ENCODE assay signal across 19 mouse cellular contexts in the genomic region with DNA sequence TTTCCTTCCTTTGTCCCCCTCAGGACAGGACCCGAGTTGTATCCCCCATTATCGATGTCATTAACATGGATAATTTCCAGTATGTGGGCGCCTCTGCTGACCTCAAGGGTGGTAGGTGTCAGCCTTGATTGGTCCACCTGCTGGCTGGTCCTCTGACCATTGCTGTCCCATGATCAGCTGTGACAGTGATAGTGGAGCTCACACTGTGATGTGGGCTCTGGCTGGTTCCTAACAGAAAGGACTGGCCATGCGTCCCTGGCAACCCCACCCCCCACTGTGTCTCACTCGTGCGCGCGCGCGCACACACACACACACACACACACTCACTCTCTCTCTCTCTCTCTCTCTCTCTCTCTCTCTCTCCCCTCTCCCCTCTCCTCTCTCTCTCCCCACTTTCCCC.
DNase-seq lines count a peak whose midpoint lies in the region; ATAC-seq and TF ChIP-seq lines count a peak whose summit lies in the region.
"Had no signal": no experiment of that assay in that cellular context is flagged by ENCODE, and none has a peak within 500 bp of the region (broad histone marks: within the 10 kb centered on the region; RNA-seq: fewer than 3 reads in every experiment).

No protein-coding gene starts in this region.

- H3K4me1 ChIP-seq in forebrain, embryonic 13.5 days = peaks cover 11% of the 10 kb centered on the region
- no peaks in the 10 kb centered on the region for H3K4me1 ChIP-seq in forebrain, embryonic 14.5 days (ENCODE audit: control insufficient read depth, insufficient read depth, low read length)
- H3K4me1 ChIP-seq in midbrain, embryonic 10.5 days = peaks cover 28% of the 10 kb centered on the region
- no peaks in the 10 kb centered on the region; the same call in 1 of the 2 replicates for H3K4me1 ChIP-seq in midbrain, embryonic 15.5 days
- peaks cover 23% of the 10 kb centered on the region for H3K4me1 ChIP-seq in hindbrain, embryonic 12.5 days
- H3K4me1 ChIP-seq: embryonic facial prominence, embryonic 13.5 days; limb, embryonic 13.5 days; lung, embryonic 15.5 days had no signal

- no peak overlapping the region for H3K4me3 ChIP-seq in forebrain, embryonic 13.5 days
- H3K4me3 ChIP-seq in forebrain, embryonic 14.5 days (ENCODE audit: low read depth, low read length) = no peak overlapping the region
- no peak overlapping the region for H3K4me3 ChIP-seq in midbrain, embryonic 10.5 days
- H3K4me3 ChIP-seq in midbrain, embryonic 15.5 days = no peak overlapping the region
- no peak overlapping the region for H3K4me3 ChIP-seq in hindbrain, embryonic 12.5 days
- H3K4me3 ChIP-seq: embryonic facial prominence, embryonic 13.5 days; kidney, embryonic 15.5 days; layer of hippocampus, adult 2 months; limb, embryonic 13.5 days; lung, embryonic 15.5 days had no signal

- ATAC-seq in forebrain, embryonic 13.5 days = no peak
- no peak for ATAC-seq in forebrain, embryonic 14.5 days
- ATAC-seq in midbrain, embryonic 15.5 days (replicated peaks) = no peak
- ATAC-seq in hindbrain, embryonic 12.5 days (ENCODE audit: low FRiP score) = 0 out of 2 replicates have a peak, but pooled peaks have one; percentile 30
- ATAC-seq: CD4-positive, CD25-positive, alpha-beta regulatory T cell, adult 4 months had no signal

- peak overlapping the region; percentile 19 for H3K27ac ChIP-seq in forebrain, embryonic 13.5 days
- no peak overlapping the region for H3K27ac ChIP-seq in forebrain, embryonic 14.5 days (ENCODE audit: low read depth, low read length)
- H3K27ac ChIP-seq in midbrain, embryonic 10.5 days (replicated peaks) = peak overlapping the region; percentile 68
- no peak overlapping the region for H3K27ac ChIP-seq in midbrain, embryonic 15.5 days
- H3K27ac ChIP-seq in hindbrain, embryonic 12.5 days = 0 out of 2 replicates have a peak overlapping the region, but pooled peaks have one; percentile 37
- H3K27ac ChIP-seq: embryonic facial prominence, embryonic 13.5 days; kidney, embryonic 15.5 days; layer of hippocampus, adult 2 months; limb, embryonic 13.5 days; lung, embryonic 15.5 days had no signal

- H3K9ac ChIP-seq in forebrain, embryonic 13.5 days = no peak overlapping the region
- H3K9ac ChIP-seq in forebrain, embryonic 14.5 days (ENCODE audit: low read length) = no peak overlapping the region
- no peak overlapping the region for H3K9ac ChIP-seq in midbrain, embryonic 15.5 days
- no peak overlapping the region for H3K9ac ChIP-seq in hindbrain, embryonic 12.5 days
- H3K9ac ChIP-seq: embryonic facial prominence, embryonic 13.5 days; kidney, embryonic 15.5 days; limb, embryonic 13.5 days; lung, embryonic 15.5 days had no signal

- H3K27me3 ChIP-seq in forebrain, embryonic 13.5 days = no peaks in the 10 kb centered on the region
- H3K27me3 ChIP-seq in forebrain, embryonic 14.5 days (replicated peaks; ENCODE audit: control insufficient read depth, insufficient read depth, low read length) = no peaks in the 10 kb centered on the region
- H3K27me3 ChIP-seq in midbrain, embryonic 10.5 days (ENCODE audit: low read depth, poor library complexity, severe bottlenecking) = no peaks in the 10 kb centered on the region
- H3K27me3 ChIP-seq in midbrain, embryonic 15.5 days (replicated peaks) = no peaks in the 10 kb centered on the region
- no peaks in the 10 kb centered on the region for H3K27me3 ChIP-seq in hindbrain, embryonic 12.5 days
- H3K27me3 ChIP-seq: embryonic facial prominence, embryonic 13.5 days; kidney, embryonic 15.5 days; limb, embryonic 13.5 days; lung, embryonic 15.5 days had no signal

- WGBS in forebrain, embryonic 13.5 days = 45% methylated on average over 10 of the region's 10 CpGs
- WGBS in forebrain, embryonic 14.5 days = 51% methylated on average over 10 of the region's 10 CpGs
- WGBS in midbrain, embryonic 10.5 days = 57% methylated on average over 10 of the region's 10 CpGs
- 41% methylated on average over 10 of the region's 10 CpGs for WGBS in midbrain, embryonic 15.5 days
- 39% methylated on average over 7 of the region's 10 CpGs for WGBS in hindbrain, embryonic 12.5 days

- H3K9me3 ChIP-seq in forebrain, embryonic 13.5 days (replicated peaks) = no peaks in the 10 kb centered on the region
- no peaks in the 10 kb centered on the region for H3K9me3 ChIP-seq in forebrain, embryonic 14.5 days (replicated peaks; ENCODE audit: control insufficient read depth, low read length)
- no peaks in the 10 kb centered on the region for H3K9me3 ChIP-seq in midbrain, embryonic 10.5 days (replicated peaks)
- no peaks in the 10 kb centered on the region for H3K9me3 ChIP-seq in midbrain, embryonic 15.5 days
- H3K9me3 ChIP-seq in hindbrain, embryonic 12.5 days (replicated peaks) = no peaks in the 10 kb centered on the region
- H3K9me3 ChIP-seq: embryonic facial prominence, embryonic 13.5 days; kidney, embryonic 15.5 days; limb, embryonic 13.5 days; lung, embryonic 15.5 days had no signal

- TF ChIP-seq POLR2A in brain, embryonic 14.5 days (IDR thresholded peaks at IDR 0.05; ENCODE audit: borderline replicate concordance, extremely low read depth, insufficient read depth, insufficient read length, poor library complexity, severe bottlenecking) = no peak

- no peak for TF ChIP-seq CTCF in brain, embryonic 14.5 days (IDR thresholded peaks at IDR 0.05; ENCODE audit: borderline replicate concordance, extremely low read depth, insufficient read depth, insufficient read length)

- H3K36me3 ChIP-seq in forebrain, embryonic 13.5 days (ENCODE audit: poor library complexity, severe bottlenecking) = peaks cover 90% of the 10 kb centered on the region
- H3K36me3 ChIP-seq in forebrain, embryonic 14.5 days (ENCODE audit: control insufficient read depth, insufficient read depth, low read length) = peaks cover 66% of the 10 kb centered on the region
- peaks cover 92% of the 10 kb centered on the region for H3K36me3 ChIP-seq in midbrain, embryonic 10.5 days
- peaks cover 32% of the 10 kb centered on the region; the same call in 1 of the 2 replicates for H3K36me3 ChIP-seq in midbrain, embryonic 15.5 days (replicated peaks)
- peaks cover 67% of the 10 kb centered on the region for H3K36me3 ChIP-seq in hindbrain, embryonic 12.5 days

- no peak overlapping the region for H3K4me2 ChIP-seq in forebrain, embryonic 13.5 days
- no peak overlapping the region for H3K4me2 ChIP-seq in forebrain, embryonic 14.5 days (ENCODE audit: low read length)
- H3K4me2 ChIP-seq in midbrain, embryonic 15.5 days = no peak overlapping the region
- no peak overlapping the region for H3K4me2 ChIP-seq in hindbrain, embryonic 12.5 days (replicated peaks)
- H3K4me2 ChIP-seq: embryonic facial prominence, embryonic 13.5 days; heart, embryonic 11.5 days; kidney, embryonic 15.5 days; limb, embryonic 13.5 days; liver, embryonic 11.5 days; lung, embryonic 15.5 days had no signal

- no peak for DNase-seq in forebrain, embryonic 14.5 days (ENCODE audit: low spot score)
- no peak for DNase-seq in midbrain, embryonic 10.5 days (ENCODE audit: low spot score)
- DNase-seq in brain, embryonic 14.5 days (ENCODE audit: low read depth) = peak; percentile 48
- no peak for DNase-seq in urinary bladder, postnatal 4 days (ENCODE audit: low spot score in 2 of 2)
- no peak for DNase-seq in right cerebral cortex, postnatal 25 days
- DNase-seq: kidney, adult 18-20 months; kidney, postnatal 36 days; thymus, postnatal 4 days had no signal

Comparison
In these comparisons a context has a peak if more than half of its experiments do, and no peak if none do; other contexts are left out.
1. H3K27ac ChIP-seq: peak in forebrain, embryonic 13.5 days (single experiment), midbrain, embryonic 10.5 days (single experiment) and hindbrain, embryonic 12.5 days (single experiment); none in forebrain, embryonic 14.5 days (single experiment) and midbrain, embryonic 15.5 days (single experiment).